Mouse (Mus musculus) heart, embryonic 14.5 days (tissue): ENCODE data around the gene Vamp2. TPM values are rescaled to one million over a fixed set of nuclear protein-coding genes. Genes with fewer than 3 reads are reported as not detected.
A peak's percentile ranks its signal among the peaks of the same experiment; 100 is the strongest.

Experiments used
- ATAC-seq: fragments of 200-750 bp; cut with Nextera tagmentation; 2 replicates; pipeline ENCODE4 v1.8.0; 2017; ENCODE audit warnings: low read depth, moderate TSS enrichment; ENCODE audit not compliant: insufficient number of reproducible peaks, insufficient read depth, low FRiP score
- H3K27ac ChIP-seq, 2 experiments: fragments of 200-500 bp in 1 of 2; fragments of 300-500 bp in 1 of 2; sonication (generic) in 1 of 2; replicated peaks in 1 of 2; 2 replicates each; pipeline ENCODE4 v1.5.1; 2012 to 2014; ENCODE audit warnings: low read depth in 2 of 2, low read length in 2 of 2, control low read depth in 1 of 2, mild to moderate bottlenecking in 1 of 2, mixed read lengths in 1 of 2; ENCODE audit not compliant: control insufficient read depth in 1 of 2, insufficient read depth in 1 of 2
- H3K27me3 ChIP-seq: fragments of 300-500 bp; sonication (generic); 2 replicates; pipeline ENCODE4 v1.6.1; 2014; ENCODE audit warnings: mild to moderate bottlenecking, low read length, control low read depth; ENCODE audit not compliant: control insufficient read depth, insufficient read depth
- H3K36me3 ChIP-seq: fragments of 300-500 bp; sonication (generic); 2 replicates; pipeline ENCODE4 v1.6.1; 2014; ENCODE audit warnings: mild to moderate bottlenecking, control low read depth, low read length, mixed read lengths; ENCODE audit not compliant: control insufficient read depth, insufficient read depth
- H3K4me1 ChIP-seq, 2 experiments: fragments of 200-500 bp in 1 of 2; fragments of 300-500 bp in 1 of 2; sonication (generic) in 1 of 2; 2 replicates each; pipeline ENCODE4 v1.6.1; 2012 to 2014; ENCODE audit warnings: low read length in 2 of 2, control low read depth in 1 of 2, mixed read lengths in 1 of 2; ENCODE audit not compliant: control insufficient read depth in 2 of 2, insufficient read depth in 2 of 2
- H3K4me2 ChIP-seq: fragments of 300-500 bp; sonication (generic); 2 replicates; pipeline ENCODE4 v1.6.1; 2014; ENCODE audit warnings: mild to moderate bottlenecking, low read length
- H3K4me3 ChIP-seq, 2 experiments: fragments of 200-500 bp in 1 of 2; fragments of 300-500 bp in 1 of 2; sonication (generic) in 1 of 2; 2 replicates each; pipeline ENCODE4 v1.5.1; 2012 to 2014; ENCODE audit warnings: low read length in 2 of 2, mild to moderate bottlenecking in 2 of 2, control low read depth in 1 of 2, low read depth in 1 of 2, moderate library complexity in 1 of 2; ENCODE audit not compliant: control insufficient read depth in 1 of 2, insufficient read depth in 1 of 2
- H3K9ac ChIP-seq: fragments of 300-500 bp; sonication (generic); 2 replicates; pipeline ENCODE4 v1.6.1; 2014; ENCODE audit warnings: mild to moderate bottlenecking, low read length
- H3K9me3 ChIP-seq: fragments of 300-500 bp; sonication (generic); 2 replicates; pipeline ENCODE4 v1.6.1; 2016; ENCODE audit warnings: low read length, control low read depth; ENCODE audit not compliant: control insufficient read depth
- WGBS: fragments of 180-500 bp; shearing (Covaris S2); extraction: QIAGEN DNeasy Blood & Tissue Kit; methylation state at CpG from one replicate; pipeline ENCODE4 v1.1.7; 2014; 5-methylcytosine and 5-hydroxymethylcytosine counted together
- polyA plus RNA-seq: library from polyadenylated mRNA; unstranded; fragments of >200 nt; fragmentation: Nextera tagmentation; extraction: Ambion mirVana; gene quantifications from 2 replicates; pipeline ENCODE4 v1.2.1, GENCODE M21; 2014

Gene Vamp2
- polyA plus RNA-seq, 1 experiment from 2014 or later = 93.9 TPM

DNA sequence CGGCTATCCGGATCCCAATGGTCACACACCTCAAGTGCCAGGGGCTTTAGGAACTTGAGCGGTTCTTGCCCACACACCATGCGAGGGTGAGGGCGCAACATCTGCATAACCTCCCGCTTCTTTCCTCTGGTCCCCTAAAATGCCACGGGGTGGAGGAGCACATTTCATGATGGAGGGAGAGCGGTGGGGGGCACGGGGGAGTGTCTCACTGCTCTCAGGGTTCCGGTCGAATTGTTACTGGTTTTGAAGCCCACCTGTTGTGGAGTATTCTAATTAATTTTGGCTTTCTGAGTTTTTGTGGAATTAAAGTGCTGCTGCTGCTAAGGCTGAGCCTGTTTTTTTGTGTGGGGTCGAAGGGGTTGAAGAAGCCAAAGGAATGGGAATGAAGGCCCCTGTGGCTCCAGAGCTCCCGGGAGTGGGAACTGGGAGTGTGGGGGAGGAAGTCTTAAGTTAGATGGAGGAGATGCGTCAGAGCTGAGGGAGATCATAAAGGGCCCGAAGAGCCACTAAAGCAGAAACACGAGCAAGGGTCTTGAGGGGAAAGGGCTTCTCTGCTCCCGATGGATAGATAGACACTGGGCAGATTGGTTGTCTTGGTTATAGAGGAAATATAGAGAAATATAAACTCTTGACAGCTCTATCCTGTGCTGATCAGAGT is 26.9 kb upstream of the Vamp2 start:
- Histone ChIP-seq H3K4me1 (peaks cover 17 to 29% of the 10 kb centered on the region in 2 experiments), H3K4me3 (peak overlapping the region; percentile 73 to 95), H3K27ac (peak overlapping the region in 1 of 2 experiments; percentile 95; a peak in 1 of 4 replicates), H3K9ac (peak overlapping the region; percentile 93), H3K27me3 (no peaks in the 10 kb centered on the region), H3K4me2 (peak overlapping the region; percentile 84), H3K9me3 (no peaks in the 10 kb centered on the region), H3K36me3 (no peaks in the 10 kb centered on the region)
- 13% methylated on average over 17 of the region's 17 CpGs for WGBS
- no peak for ATAC-seq

DNA sequence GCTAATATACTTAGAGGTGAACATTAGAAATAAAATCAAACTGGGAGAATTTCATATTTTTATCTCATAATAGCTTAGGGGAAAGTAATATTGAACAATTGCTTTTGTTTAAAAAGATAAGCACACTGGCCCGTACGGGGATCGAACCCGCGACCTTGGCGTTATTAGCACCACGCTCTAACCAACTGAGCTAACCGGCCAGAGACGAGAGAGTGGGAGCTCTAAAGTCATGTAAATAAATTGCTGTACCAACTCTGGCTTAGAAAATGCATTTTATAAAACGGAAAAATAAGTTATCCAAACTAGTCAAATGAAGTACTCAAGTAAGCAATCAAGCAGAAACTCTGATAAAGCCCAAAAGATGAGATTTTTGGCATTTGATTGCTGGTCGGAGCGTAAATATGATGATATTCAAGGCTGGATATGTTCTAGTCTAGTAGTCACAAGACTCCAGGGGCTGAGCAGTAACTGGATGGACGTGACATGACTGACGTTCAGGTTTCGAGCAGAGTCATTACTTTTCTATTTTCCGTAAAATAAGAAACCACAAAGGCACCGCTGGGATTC is 26.0 kb upstream of the Vamp2 start:
- H3K4me2 ChIP-seq = peak overlapping the region; percentile 84
- no peaks in the 10 kb centered on the region for H3K9me3 ChIP-seq
- peak overlapping the region; percentile 36 to 95; a peak in 3 of 4 replicates for H3K4me3 ChIP-seq
- H3K4me1 ChIP-seq = peaks cover 22 to 36% of the 10 kb centered on the region in 2 experiments
- ATAC-seq = no peak
- no peaks in the 10 kb centered on the region for H3K27me3 ChIP-seq
- H3K36me3 ChIP-seq = no peaks in the 10 kb centered on the region
- peak overlapping the region; percentile 62 for H3K9ac ChIP-seq
- peak overlapping the region; percentile 44 to 79; a peak in 3 of 4 replicates for H3K27ac ChIP-seq
- WGBS = under 1% methylated on average over 17 of the region's 17 CpGs

DNA sequence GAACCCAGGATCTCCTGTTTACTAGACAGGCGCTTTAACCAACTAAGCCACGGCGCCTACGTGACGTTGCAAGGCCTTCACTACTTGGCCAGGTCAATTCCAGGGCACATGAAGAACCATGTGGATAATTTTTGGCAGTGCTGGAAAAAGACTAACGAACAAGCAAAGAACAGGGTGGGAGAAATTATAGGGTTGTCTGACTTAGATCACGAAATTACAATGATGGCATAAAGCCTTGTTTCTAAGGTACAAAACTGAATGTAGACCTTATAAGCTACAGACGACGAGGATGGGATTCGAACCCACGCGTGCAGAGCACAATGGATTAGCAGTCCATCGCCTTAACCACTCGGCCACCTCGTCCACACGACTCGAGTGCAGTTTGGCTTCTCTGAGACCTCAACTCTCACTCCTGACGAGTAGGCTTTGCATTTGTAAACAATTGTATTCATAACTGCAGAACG is 25.5 kb upstream of the Vamp2 start:
- H3K27ac ChIP-seq = peak overlapping the region; percentile 77 to 79
- H3K36me3 ChIP-seq = no peaks in the 10 kb centered on the region
- H3K27me3 ChIP-seq = no peaks in the 10 kb centered on the region
- peaks cover 24 to 41% of the 10 kb centered on the region in 2 experiments for H3K4me1 ChIP-seq
- H3K4me2 ChIP-seq = peak overlapping the region; percentile 84
- no peaks in the 10 kb centered on the region for H3K9me3 ChIP-seq
- peak overlapping the region; percentile 68 to 95 for H3K4me3 ChIP-seq
- under 1% methylated on average over 19 of the region's 19 CpGs for WGBS
- peak overlapping the region; percentile 81 for H3K9ac ChIP-seq
- peak; percentile 34 for ATAC-seq

DNA sequence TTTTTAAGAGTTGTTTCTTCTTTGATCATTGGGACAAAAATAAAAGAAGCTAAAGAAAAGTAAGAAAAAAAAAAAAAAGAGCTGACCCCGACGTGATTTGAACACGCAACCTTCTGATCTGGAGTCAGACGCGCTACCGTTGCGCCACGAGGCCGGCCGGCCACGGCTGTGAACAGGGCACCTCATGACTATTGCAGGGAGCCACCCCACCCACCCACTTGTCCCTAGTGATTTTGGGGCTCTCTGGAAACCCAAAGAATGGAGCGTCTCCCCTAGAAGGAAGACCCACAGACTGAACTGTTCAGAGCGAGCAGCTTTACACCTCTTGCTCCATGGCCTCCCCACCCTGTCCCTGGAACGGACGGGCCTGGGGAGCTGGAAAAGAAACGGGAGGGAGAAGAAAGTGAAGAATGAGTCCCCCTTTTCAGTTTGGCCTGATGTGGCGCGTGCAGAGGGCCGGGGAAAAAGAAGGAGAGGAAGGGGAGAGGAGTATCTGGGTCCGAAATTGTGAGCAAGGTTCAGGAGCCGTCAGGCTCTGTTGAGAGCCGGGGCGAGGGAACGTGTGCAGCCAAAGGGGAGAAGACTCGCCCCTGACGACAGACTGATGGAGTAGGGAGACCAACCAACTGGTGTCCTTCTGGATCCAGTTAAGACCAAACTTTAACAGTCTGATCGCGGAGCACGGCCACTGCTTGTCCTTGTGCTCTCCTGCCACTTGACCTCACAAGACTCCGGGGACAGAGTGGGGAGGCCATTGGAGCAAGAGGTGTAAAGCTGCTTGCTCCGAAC is 24.7 kb upstream of the Vamp2 start:
- Histone ChIP-seq H3K36me3 (no peaks in the 10 kb centered on the region), H3K4me2 (peak overlapping the region; percentile 84), H3K27ac (peak overlapping the region; percentile 83 to 86), H3K27me3 (no peaks in the 10 kb centered on the region), H3K4me1 (peaks cover 21 to 35% of the 10 kb centered on the region in 2 experiments), H3K9ac (peak overlapping the region; percentile 81), H3K4me3 (peak overlapping the region; percentile 68 to 95), H3K9me3 (no peaks in the 10 kb centered on the region)
- WGBS = under 1% methylated on average over 30 of the region's 31 CpGs
- no peak for ATAC-seq

DNA sequence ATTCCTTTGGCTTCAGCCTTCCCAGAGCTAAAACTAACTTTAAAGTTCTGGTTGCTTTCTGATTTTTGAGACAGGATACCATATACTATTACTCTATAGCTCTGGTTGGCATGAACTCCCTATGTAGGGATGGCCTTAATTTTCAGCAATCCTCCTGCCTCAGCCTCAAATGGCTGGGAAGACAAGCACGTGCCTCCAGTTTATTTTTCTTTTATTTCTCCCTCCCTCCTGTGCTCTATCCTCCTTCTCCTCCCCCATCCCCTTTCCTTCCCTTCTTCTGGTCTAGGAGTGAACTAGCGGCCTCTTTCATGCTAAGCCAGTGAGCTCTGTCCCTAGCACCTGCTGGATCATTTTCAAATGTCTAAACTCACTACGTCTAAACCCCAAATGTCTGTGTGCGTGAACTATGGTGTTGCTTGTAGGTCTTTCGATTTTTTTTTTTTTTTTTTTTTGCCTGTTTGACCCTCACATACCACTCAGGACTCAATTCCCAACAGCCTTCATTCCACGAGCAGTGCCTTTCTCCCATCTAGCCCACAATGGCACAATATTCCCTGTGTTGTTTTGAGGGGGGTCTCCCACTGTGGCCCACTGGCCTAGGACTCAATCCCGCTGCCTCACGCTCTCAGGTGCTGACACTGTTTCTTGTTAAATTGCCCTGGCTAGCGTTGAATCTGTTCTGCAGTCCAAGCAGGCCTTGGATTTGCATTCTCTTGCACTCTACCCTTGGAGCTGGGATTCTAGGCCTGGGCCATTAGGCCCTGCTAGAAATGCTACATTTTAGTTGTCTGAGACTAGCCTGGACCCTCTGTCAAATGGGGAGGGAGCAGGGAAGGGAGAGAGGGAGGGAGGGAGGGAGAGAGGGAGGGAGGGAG is 23.8 kb upstream of the Vamp2 start:
- Histone ChIP-seq H3K27me3 (no peaks in the 10 kb centered on the region), H3K4me3 (peak overlapping the region; percentile 68 to 95), H3K36me3 (no peaks in the 10 kb centered on the region), H3K27ac (peak overlapping the region; percentile 83 to 86; a peak in 3 of 4 replicates), H3K9ac (peak overlapping the region; percentile 81), H3K4me1 (peaks cover 20 to 34% of the 10 kb centered on the region in 2 experiments), H3K4me2 (peak overlapping the region; percentile 84), H3K9me3 (no peaks in the 10 kb centered on the region)
- WGBS = 61% methylated on average over 9 of the region's 9 CpGs
- ATAC-seq = no peak

DNA sequence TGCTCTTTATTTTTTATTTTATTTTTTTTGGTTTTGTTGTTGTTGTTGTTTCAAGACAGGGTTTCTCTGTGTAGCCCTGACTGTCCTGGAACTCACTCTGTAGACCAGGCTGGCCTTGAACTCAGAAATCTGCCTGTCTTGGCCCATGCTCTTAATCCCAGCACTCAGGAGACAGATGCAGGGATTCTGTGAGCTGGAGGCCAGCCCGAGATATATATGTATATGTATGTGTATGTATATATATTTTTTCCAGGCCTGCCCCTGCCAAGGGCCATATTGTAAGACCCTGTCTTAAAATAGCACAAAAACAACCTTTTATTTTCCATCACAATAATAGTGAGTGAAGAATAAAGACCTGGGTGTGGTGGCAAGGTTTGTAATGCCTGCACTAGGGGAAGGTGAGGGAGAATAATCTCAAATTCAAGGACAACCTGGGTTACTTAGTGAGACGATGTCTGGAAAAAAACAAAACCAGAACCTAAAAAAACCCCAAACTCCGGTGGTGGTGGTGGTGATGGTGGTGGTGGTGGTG is 22.8 kb upstream of the Vamp2 start:
- H3K9me3 ChIP-seq = no peaks in the 10 kb centered on the region
- no peak overlapping the region for H3K9ac ChIP-seq
- peak overlapping the region; percentile 82 for H3K4me2 ChIP-seq
- no peak for ATAC-seq
- no peaks in the 10 kb centered on the region for H3K36me3 ChIP-seq
- H3K27ac ChIP-seq = no peak overlapping the region
- no peak overlapping the region for H3K4me3 ChIP-seq
- 72% methylated on average over 3 of the region's 3 CpGs for WGBS
- H3K4me1 ChIP-seq = peaks cover 20 to 38% of the 10 kb centered on the region in 2 experiments
- H3K27me3 ChIP-seq = no peaks in the 10 kb centered on the region
